Mouse (Mus musculus): ENCODE results near the gene Timp2.
A peak's percentile ranks its signal among the peaks of the same experiment; 100 is the strongest.

DNA sequence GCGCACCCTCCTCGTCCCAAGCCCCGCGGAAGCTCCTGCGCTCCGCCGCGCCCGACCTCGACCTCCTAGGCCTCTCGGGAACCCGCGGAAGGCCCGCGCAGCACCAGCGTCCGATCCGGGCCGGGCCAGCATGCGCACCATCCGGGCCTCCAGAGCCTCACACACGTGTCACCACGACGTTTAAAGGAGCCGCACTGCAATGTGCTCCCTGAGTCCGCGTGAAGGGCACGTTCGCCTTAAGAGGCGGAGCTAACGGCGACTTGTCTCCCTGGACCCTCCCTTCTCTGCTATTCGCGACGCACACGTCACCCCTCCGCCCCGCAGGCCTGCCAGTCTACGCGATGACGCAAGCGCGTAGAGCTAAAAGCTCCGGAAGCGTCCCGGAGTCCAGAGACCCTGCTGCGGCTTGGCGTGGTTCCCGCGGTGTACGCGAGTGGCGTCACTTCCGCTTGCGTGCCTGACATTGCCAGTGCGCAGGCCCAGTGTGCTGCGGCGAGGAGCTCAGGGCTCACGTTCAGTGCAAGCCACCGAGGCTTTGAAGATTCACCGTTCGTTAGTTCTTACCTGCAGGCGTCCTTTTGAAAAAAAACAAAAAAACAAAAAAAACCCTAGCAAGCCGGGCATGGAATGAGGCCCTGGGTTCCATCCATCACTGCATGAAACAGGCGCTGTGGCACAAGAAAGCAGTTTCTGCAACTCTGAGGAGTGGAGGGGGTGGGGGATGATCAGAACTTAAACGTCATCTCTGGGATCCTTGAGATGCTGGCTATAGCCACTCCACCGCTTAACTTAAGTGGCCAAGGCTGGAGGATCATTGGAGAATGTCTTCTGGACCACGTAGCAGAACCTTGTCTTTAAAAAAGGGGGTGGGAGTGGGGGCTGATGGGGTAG is 65.3 kb downstream of the Timp2 start, which contains the start of gene Usp36:
- TF ChIP-seq POLR2A (IDR thresholded peaks at IDR 0.05; ENCODE audit: control insufficient read depth, extremely low read depth, insufficient read depth, low read length, poor library complexity) (peak; percentile 78), CTCF (IDR thresholded peaks at IDR 0.05; ENCODE audit: borderline replicate concordance, control insufficient read depth, extremely low read depth, insufficient read depth, low read length, poor library complexity) (peak; percentile 70; the same call in 1 of the 2 replicates)
